Mouse (Mus musculus): Measurements from ENCODE around the gene Zfp518a. TPM values are rescaled to one million over a fixed set of nuclear protein-coding genes. Genes with fewer than 3 reads are reported as not detected.

The Zfp518a gene
- polyA plus RNA-seq, 1 experiment from 2014 or later = 7.2 TPM

Small RNAs within 50 kb of the gene (microRNA-seq; reads per million reads assigned to microRNA genes)
- gene Mir8092 = not detected

Other genes starting within 250 kb of the Zfp518a start
- gene Cc2d2b, start 146.0 kb upstream of the Zfp518a start, polyA plus RNA-seq (2015; fragmentation: Nextera tagmentation; extraction: Ambion mirVana) = 0.19 and 0.37 TPM in 2 replicates
- 27.7 and 29.6 TPM in 2 replicates for gene Ccnj, start 63.4 kb upstream of the Zfp518a start, polyA plus RNA-seq (2015; fragmentation: Nextera tagmentation; extraction: Ambion mirVana)
- gene Blnk, start 99.8 kb downstream of the Zfp518a start, polyA plus RNA-seq (2015; fragmentation: Nextera tagmentation; extraction: Ambion mirVana) = 0.22 and 0.26 TPM in 2 replicates
- 0.10 TPM in 1 of 2 replicates, not detected in the other for gene Dntt, start 134.6 kb downstream of the Zfp518a start, polyA plus RNA-seq (2015; fragmentation: Nextera tagmentation; extraction: Ambion mirVana)
- not detected in 2 replicates for gene Opalin, start 182.4 kb downstream of the Zfp518a start, polyA plus RNA-seq (2015; fragmentation: Nextera tagmentation; extraction: Ambion mirVana)